Mouse (Mus musculus) kidney, embryonic 16.5 days (tissue): Measurements from ENCODE around the gene Bspry. TPM values are rescaled to one million over a fixed set of nuclear protein-coding genes. Genes with fewer than 3 reads are reported as not detected.

Experiments used
- ATAC-seq: fragments of 200-750 bp; cut with Nextera tagmentation; 2 replicates; pipeline ENCODE4 v1.8.0; 2017; ENCODE audit warnings: moderate TSS enrichment; ENCODE audit not compliant: low FRiP score, low TSS enrichment
- H3K27ac ChIP-seq: fragments of 300-500 bp; sonication (generic); 2 replicates; pipeline ENCODE4 v1.5.1; 2014; ENCODE audit warnings: low read length
- H3K27me3 ChIP-seq: fragments of 300-500 bp; sonication (generic); 2 replicates; pipeline ENCODE4 v1.6.1; 2014; ENCODE audit warnings: low read length, control low read depth, mixed read lengths; ENCODE audit not compliant: insufficient read depth
- H3K36me3 ChIP-seq: fragments of 300-500 bp; sonication (generic); 2 replicates; pipeline ENCODE4 v1.6.1; 2014; ENCODE audit warnings: low read length, control low read depth, mixed read lengths; ENCODE audit not compliant: insufficient read depth
- H3K4me1 ChIP-seq: fragments of 300-500 bp; sonication (generic); 2 replicates; pipeline ENCODE4 v1.6.1; 2014; ENCODE audit warnings: low read length, control low read depth, mixed read lengths; ENCODE audit not compliant: insufficient read depth
- H3K4me2 ChIP-seq: fragments of 300-500 bp; sonication (generic); replicated peaks from 2 replicates; pipeline ENCODE4 v1.6.1; 2014; ENCODE audit warnings: low read depth, low read length
- H3K4me3 ChIP-seq: fragments of 300-500 bp; sonication (generic); 2 replicates; pipeline ENCODE4 v1.5.1; 2014; ENCODE audit warnings: mild to moderate bottlenecking, low read length
- H3K9ac ChIP-seq: fragments of 300-500 bp; sonication (generic); replicated peaks from 2 replicates; pipeline ENCODE4 v1.6.1; 2014; ENCODE audit warnings: low read length
- H3K9me3 ChIP-seq: fragments of 300-500 bp; sonication (generic); 2 replicates; pipeline ENCODE4 v1.6.1; 2016; ENCODE audit warnings: low read length, control low read depth
- WGBS: fragments of 180-500 bp; shearing (Covaris S2); extraction: QIAGEN DNeasy Blood & Tissue Kit; methylation state at CpG from one replicate; pipeline ENCODE4 v1.1.7; 2014; 5-methylcytosine and 5-hydroxymethylcytosine counted together
- polyA plus RNA-seq: library from polyadenylated mRNA; unstranded; fragments of >200 nt; fragmentation: Nextera tagmentation; extraction: Ambion mirVana; gene quantifications from 2 replicates; pipeline ENCODE4 v1.2.1, GENCODE M21; 2015

Bspry gene
- polyA plus RNA-seq, 1 experiment from 2014 or later = 28.3 TPM

DNA sequence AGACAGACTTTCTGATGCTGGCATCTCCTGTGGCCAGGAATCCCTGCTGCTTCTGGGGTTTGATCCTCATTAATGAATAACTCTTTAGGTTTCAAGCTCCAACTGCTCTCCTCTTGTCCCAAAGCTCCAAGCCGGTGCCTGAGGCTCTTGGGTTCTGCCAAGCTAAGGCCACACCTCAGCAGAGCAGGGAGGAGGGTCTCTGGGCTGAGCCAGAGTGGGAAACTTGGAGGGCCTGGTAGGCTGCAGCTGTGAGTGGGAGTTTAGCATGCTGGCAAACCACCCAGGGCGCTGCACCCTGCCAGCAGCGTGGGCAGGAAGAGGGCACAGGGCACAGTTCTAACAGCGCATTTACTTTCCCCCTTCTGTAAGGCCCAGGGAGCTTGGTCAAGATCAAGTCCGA lies 29.0 kb downstream of the Bspry start:
- Histone ChIP-seq H3K27me3 (no peaks in the 10 kb centered on the region), H3K4me1 (no peaks in the 10 kb centered on the region), H3K9ac (no peak overlapping the region), H3K9me3 (no peaks in the 10 kb centered on the region), H3K36me3 (peaks cover 62% of the 10 kb centered on the region), H3K4me3 (no peak overlapping the region), H3K27ac (no peak overlapping the region), H3K4me2 (no peak overlapping the region)
- peak; percentile 66 for ATAC-seq
- WGBS = 83% methylated on average over 5 of the region's 5 CpGs

DNA sequence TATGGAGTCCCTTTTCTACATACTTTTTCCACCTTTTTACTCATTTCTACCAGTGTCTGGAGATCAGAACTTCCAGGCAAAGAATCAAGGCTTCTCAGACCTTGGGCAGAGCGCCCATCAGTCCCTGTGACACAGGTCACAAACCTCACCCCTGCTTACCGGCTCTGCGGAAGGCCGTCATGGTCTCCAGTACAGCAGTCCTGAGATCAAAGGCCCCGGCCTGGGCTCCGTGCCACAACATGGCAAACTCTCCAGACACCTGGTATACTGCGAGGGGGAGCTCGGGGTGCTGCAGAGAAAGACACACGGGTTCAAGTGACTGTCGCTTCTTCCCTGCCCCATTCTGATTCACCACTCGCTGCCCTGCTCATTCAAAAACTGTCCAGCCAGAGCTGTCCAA lies 30.1 kb downstream of the Bspry start:
- peaks cover 64% of the 10 kb centered on the region for H3K36me3 ChIP-seq
- H3K9ac ChIP-seq = no peak overlapping the region
- H3K4me1 ChIP-seq = peaks cover 1% of the 10 kb centered on the region; the same call in 1 of the 2 replicates
- no peaks in the 10 kb centered on the region for H3K9me3 ChIP-seq
- H3K4me3 ChIP-seq = no peak overlapping the region
- ATAC-seq = no peak
- H3K27ac ChIP-seq = peak overlapping the region; percentile 14; the same call in 1 of the 2 replicates
- no peaks in the 10 kb centered on the region for H3K27me3 ChIP-seq
- 80% methylated on average over 11 of the region's 11 CpGs for WGBS
- H3K4me2 ChIP-seq = no peak overlapping the region

DNA sequence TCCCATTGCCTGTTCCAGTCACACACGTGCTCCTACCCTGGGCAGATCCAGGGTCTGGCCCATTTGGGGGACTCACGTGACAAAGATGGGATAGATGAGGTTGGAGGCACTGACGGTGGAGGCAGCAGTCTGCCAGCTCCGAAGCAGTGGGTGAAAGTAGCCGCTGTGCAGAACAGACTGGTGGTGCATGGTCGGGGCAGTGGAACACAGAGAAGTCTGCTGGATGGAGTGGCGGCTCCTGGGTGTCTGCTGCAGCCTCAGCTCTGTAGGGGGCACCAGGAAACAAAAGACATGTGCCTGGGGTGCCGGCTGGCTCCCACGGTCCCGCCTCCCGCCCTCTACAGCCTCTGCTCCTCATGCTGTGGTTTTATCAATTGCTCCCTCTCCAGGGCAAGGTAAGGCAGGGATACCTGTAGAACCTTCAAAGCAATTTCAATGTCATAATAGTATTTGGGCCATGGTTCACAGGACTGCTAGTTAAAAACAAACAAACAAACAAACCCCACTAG lies 34.2 kb downstream of the Bspry start:
- no peak overlapping the region for H3K27ac ChIP-seq
- ATAC-seq = no peak
- H3K9ac ChIP-seq = no peak overlapping the region; the same call in 1 of the 2 replicates
- H3K27me3 ChIP-seq = no peaks in the 10 kb centered on the region
- 61% methylated on average over 11 of the region's 11 CpGs for WGBS
- H3K36me3 ChIP-seq = peaks cover 50% of the 10 kb centered on the region
- peaks cover 42% of the 10 kb centered on the region for H3K4me1 ChIP-seq
- no peaks in the 10 kb centered on the region for H3K9me3 ChIP-seq
- no peak overlapping the region for H3K4me2 ChIP-seq
- no peak overlapping the region for H3K4me3 ChIP-seq

DNA sequence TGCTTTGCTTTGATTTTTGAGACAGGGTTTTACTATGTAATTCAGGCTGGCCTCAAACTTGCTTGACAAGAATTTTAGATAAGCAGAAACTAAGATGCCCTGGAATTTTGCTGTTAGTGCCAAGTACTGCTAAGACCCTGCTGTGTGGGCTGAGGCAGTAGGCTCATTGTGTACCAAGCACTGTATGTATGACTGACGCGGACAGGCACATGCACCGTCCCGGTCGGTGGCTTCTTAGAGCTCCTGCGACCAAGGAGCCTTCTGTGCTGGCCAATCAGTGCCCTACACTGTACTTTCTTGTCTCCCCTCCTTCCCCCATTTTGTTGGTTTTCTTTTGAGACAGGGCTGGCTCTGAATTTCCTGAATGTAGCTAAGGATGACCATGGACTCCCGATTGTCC lies 35.1 kb downstream of the Bspry start:
- H3K27me3 ChIP-seq = no peaks in the 10 kb centered on the region
- no peak overlapping the region for H3K9ac ChIP-seq
- H3K27ac ChIP-seq = peak overlapping the region; percentile 65; the same call in 1 of the 2 replicates
- H3K9me3 ChIP-seq = no peaks in the 10 kb centered on the region
- WGBS = 79% methylated on average over 7 of the region's 7 CpGs
- ATAC-seq = no peak
- H3K36me3 ChIP-seq = peaks cover 40% of the 10 kb centered on the region
- peaks cover 42% of the 10 kb centered on the region for H3K4me1 ChIP-seq
- H3K4me3 ChIP-seq = no peak overlapping the region
- no peak overlapping the region for H3K4me2 ChIP-seq

DNA sequence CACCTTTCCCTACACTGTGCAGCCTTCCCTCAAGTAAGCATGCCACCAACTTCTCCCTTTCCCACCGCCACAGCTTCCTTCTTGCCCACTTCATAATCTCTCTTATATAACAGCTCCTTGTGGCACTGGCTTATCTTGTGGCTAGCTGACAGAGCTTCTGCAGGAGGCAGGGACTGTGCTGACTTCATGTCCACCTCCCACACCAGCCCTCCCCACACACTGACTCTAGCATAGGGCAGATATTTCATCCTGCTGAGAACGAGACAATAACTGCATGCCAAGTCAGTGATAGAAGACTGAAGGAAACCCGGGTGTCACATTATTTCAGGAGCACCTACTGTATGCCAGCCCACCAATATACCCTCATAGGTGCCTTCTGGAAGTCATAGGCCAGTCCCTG lies 35.6 kb downstream of the Bspry start:
- Histone ChIP-seq H3K4me2 (no peak overlapping the region), H3K36me3 (peaks cover 36% of the 10 kb centered on the region), H3K9me3 (no peaks in the 10 kb centered on the region), H3K27me3 (no peaks in the 10 kb centered on the region), H3K9ac (0 out of 2 replicates have a peak overlapping the region, but pooled peaks have one; percentile 19), H3K4me1 (peaks cover 45% of the 10 kb centered on the region), H3K4me3 (no peak overlapping the region), H3K27ac (peak overlapping the region; percentile 65; the same call in 1 of the 2 replicates)
- ATAC-seq = no peak
- WGBS = 68% methylated on average over 3 of the region's 3 CpGs

DNA sequence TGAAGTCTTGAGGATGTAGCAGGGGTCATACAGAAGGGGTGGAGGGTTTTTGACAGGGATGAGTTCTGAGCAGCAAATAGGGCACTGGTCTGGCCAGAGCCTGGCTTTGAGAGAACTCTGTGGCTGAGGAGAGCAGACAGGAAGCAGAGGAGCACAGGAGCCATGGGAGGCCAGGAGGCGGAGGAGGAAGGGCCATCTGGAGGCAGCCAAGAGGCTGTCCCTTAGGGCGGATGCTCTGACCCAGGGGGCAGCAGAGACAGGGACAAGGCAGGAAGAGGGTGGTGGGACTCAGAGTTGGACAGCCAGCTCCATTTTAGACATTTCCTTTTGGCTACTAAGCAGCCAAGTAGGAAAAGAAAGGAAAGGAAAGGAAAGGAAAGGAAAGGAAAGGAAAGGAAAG lies 36.2 kb downstream of the Bspry start:
- Histone ChIP-seq H3K27me3 (no peaks in the 10 kb centered on the region), H3K9ac (peak overlapping the region; percentile 19; the same call in 1 of the 2 replicates), H3K9me3 (no peaks in the 10 kb centered on the region), H3K36me3 (peaks cover 30% of the 10 kb centered on the region), H3K27ac (peak overlapping the region; percentile 65; the same call in 1 of the 2 replicates), H3K4me3 (no peak overlapping the region), H3K4me1 (peaks cover 46% of the 10 kb centered on the region), H3K4me2 (no peak overlapping the region)
- 30% methylated on average over 2 of the region's 2 CpGs for whole genome bisulfite sequencing
- ATAC-seq = no peak

DNA sequence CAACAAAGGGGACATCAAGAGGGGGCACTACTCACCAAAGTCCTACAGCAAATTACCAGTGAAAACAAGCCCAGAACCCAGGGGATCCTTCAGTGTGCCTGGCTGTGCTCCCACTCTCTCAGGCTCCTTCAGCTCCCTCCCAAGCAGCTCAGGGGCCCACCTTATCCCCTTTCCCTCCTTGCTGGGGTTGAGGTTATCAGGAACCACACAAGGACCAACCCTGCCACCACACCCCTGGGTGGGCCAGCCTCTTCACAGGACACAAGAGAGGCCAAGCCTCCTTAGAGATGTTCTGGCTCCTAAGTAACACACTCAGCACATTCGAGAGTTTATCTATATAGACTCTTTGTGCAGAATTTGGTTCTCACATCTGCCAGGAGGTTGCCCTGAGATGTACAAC lies 36.7 kb downstream of the Bspry start:
- Histone ChIP-seq H3K27ac (peak overlapping the region; percentile 33), H3K9me3 (no peaks in the 10 kb centered on the region), H3K27me3 (no peaks in the 10 kb centered on the region), H3K9ac (no peak overlapping the region), H3K4me3 (no peak overlapping the region), H3K4me2 (no peak overlapping the region), H3K36me3 (peaks cover 25% of the 10 kb centered on the region), H3K4me1 (peaks cover 46% of the 10 kb centered on the region)
- WGBS = 70% methylated on average over 1 of the region's 1 CpGs
- ATAC-seq = no peak

DNA sequence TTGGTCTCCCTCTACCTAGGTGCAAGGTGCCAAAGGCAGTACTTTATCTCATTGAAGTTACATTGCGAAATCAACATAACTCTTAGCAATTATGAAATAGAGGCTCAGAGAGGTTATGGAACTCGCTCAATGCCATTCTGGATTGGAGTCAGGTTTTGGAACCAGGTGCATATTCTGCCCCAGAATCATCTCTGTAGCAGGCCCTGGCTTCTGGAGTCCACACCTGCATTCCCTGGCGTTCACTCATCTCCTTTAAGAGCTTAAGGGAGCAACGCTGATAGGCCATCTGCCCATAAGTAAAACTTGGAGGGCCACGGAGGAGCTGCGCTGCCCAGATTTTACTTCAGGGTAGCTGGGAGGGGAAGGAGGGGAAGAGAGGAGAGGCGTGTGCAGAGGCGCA lies 37.2 kb downstream of the Bspry start:
- Histone ChIP-seq H3K9me3 (no peaks in the 10 kb centered on the region), H3K9ac (no peak overlapping the region), H3K36me3 (peaks cover 20% of the 10 kb centered on the region), H3K4me1 (peaks cover 46% of the 10 kb centered on the region), H3K27ac (no peak overlapping the region; the same call in 1 of the 2 replicates), H3K4me3 (no peak overlapping the region), H3K27me3 (no peaks in the 10 kb centered on the region), H3K4me2 (no peak overlapping the region)
- 91% methylated on average over 8 of the region's 8 CpGs for WGBS
- no peak for ATAC-seq

DNA sequence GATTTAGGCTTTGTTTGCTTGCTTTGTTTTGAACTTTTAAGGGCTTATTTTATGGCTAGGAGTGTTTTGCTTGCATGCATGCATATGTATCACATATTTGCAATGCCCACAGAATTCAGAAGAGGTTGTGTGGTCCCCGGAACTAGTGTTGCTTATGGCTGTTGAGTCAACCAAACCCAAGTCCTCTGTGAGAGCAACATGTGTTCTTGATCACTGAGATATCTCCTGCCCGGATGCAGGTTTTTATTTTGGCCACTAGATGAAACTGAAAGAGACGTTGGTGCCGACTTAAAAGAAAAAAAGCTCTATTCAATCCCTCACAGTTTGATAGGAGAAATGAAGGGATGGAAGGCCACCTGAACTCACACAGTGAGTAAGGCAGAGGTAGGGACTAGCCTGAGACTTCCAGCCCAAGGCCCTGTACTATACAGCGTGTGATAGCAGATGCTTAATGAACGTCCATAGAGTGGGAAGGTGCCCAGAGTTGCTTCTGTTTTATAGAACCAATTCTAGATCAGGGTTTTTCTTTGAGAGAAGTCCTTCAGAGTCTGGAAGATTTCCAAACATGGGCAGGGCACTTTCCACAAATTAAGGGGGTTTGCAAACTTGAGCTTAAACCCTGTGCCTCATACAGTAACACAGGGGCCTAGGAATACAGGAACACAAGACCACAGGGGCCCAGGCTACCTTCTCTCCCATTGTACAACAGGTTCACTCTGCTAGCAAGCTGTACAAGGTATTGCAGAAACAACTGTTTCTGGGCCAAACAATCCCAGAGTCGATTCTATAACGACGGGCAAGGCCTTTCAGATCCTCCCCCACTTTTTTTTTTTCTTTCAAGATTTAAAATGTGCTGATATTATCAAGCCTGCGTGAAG lies 37.9 kb downstream of the Bspry start:
- H3K9me3 ChIP-seq = no peaks in the 10 kb centered on the region
- peak overlapping the region; percentile 74 for H3K4me3 ChIP-seq
- H3K9ac ChIP-seq = peak overlapping the region; percentile 75
- H3K36me3 ChIP-seq = peaks cover 13% of the 10 kb centered on the region
- WGBS = 59% methylated on average over 10 of the region's 10 CpGs
- H3K4me2 ChIP-seq = peak overlapping the region; percentile 72
- peak overlapping the region; percentile 89 for H3K27ac ChIP-seq
- H3K4me1 ChIP-seq = peaks cover 46% of the 10 kb centered on the region
- no peak for ATAC-seq
- H3K27me3 ChIP-seq = no peaks in the 10 kb centered on the region
